Mouse (Mus musculus) CH12.LX (cell line): ENCODE results near the gene Bmp6.

Experiments
- CHD2 ChIP-seq: IDR thresholded peaks from 2 replicates; pipeline ENCODE4 v1.6.1; 2011; ENCODE audit warnings: low read length, improper control_type of control experiment
- CTCF ChIP-seq, 2 experiments: IDR thresholded peaks in 1 of 2; conservative IDR thresholded peaks in 1 of 2; 2 replicates each; pipeline ENCODE4 v1.5.1; 2011 to 2012; ENCODE audit warnings: low read depth in 2 of 2, low read length in 2 of 2, improper control_type of control experiment in 1 of 2, inconsistent platforms in 1 of 2, mild to moderate bottlenecking in 1 of 2, moderate library complexity in 1 of 2
- EP300 ChIP-seq: IDR thresholded peaks from 2 replicates; pipeline ENCODE4 v1.6.1; 2011; ENCODE audit warnings: low read length, improper control_type of control experiment
- ETS1 ChIP-seq: conservative IDR thresholded peaks from 2 replicates; pipeline ENCODE4 v1.6.1; 2012; ENCODE audit warnings: low read depth, mild to moderate bottlenecking, inconsistent platforms, low read length, improper control_type of control experiment, moderate library complexity
- IRF4 ChIP-seq: IDR thresholded peaks from 2 replicates; pipeline ENCODE4 v1.6.1; 2014; ENCODE audit warnings: low read depth, mild to moderate bottlenecking, inconsistent platforms, low read length, improper control_type of control experiment
- JUND ChIP-seq: conservative IDR thresholded peaks from 2 replicates; pipeline ENCODE4 v1.6.1; 2011; ENCODE audit warnings: low read depth, low read length, improper control_type of control experiment
- MAZ ChIP-seq: IDR thresholded peaks from 2 replicates; pipeline ENCODE4 v1.6.1; 2012; ENCODE audit warnings: low read depth, mild to moderate bottlenecking, inconsistent platforms, low read length, improper control_type of control experiment, moderate library complexity
- POLR2A ChIP-seq: IDR thresholded peaks from 2 replicates; pipeline ENCODE4 v1.6.1; 2011; ENCODE audit warnings: low read depth, mild to moderate bottlenecking, improper control_type of control experiment, low read length
- TCF12 ChIP-seq: IDR thresholded peaks from 2 replicates; pipeline ENCODE4 v1.6.1; 2014; ENCODE audit warnings: low read depth, mild to moderate bottlenecking, inconsistent platforms, low read length, improper control_type of control experiment

DNA sequence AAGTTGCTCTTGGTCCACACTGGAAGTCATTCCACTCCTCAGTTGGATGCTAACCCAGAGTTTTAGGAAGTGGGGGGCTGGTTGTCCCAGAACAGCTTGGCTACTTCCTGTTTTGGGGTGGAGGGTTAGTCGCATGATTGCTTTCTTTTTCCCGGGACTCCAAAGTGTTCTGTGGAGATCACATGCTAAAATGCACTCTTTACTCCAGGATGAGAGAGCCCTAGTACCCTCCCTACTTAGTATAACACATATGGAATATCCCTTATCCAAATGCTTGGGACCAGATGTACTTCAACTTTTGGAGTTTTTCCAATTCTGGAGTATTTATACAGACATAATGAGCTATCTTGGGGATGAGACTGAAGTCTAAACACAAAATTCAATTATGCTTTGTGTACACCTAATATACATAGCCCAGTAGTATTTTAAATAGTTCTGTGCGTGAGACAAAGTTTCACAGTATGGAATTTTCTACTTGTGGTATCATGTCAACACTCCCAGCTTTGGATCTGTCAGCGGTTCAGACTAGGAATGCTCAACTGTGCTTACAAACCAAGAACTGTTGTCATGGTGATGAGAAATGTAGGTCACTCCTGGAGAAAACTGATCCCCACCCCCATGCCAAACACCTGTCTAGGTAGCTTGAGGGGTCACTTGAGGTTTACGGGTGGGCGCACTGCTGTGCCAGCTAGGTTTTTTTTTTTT, 62.9 kb downstream of the Bmp6 start:
- TF ChIP-seq IRF4, result no peak
- no peak for TF ChIP-seq TCF12
- TF ChIP-seq ETS1, result no peak
- no peak for TF ChIP-seq POLR2A
- no peak for TF ChIP-seq EP300
- no peak for TF ChIP-seq CTCF (conservative IDR thresholded peaks at IDR 0.05 in 1 of 2, IDR thresholded peaks at IDR 0.05 in 1 of 2; ENCODE audit: low read depth in 2 of 2, low read length in 2 of 2)
- TF ChIP-seq MAZ, result no peak
- TF ChIP-seq CHD2, result no peak
- no peak for TF ChIP-seq JUND
